Mouse (Mus musculus) C3H10T1/2 (cell line): ENCODE measurements around the gene Klk10. TPM values are rescaled to one million over a fixed set of nuclear protein-coding genes. Genes with fewer than 3 reads are reported as not detected.

ENCODE experiments used
- polyA plus RNA-seq, 2 experiments: library from polyadenylated mRNA; unstranded; fragments of >200 nt; fragmentation: generic; extraction: Trizol; gene quantifications; one replicate each; pipeline ENCODE4 v1.2.1; 2012; ENCODE audit warnings: missing spikeins in 2 of 2

Klk10 gene
- 1 to 10 TPM in 1 of 2 experiments, under 1 TPM in 1; 0.12 to 2.5 TPM for polyA plus RNA-seq

DNA sequence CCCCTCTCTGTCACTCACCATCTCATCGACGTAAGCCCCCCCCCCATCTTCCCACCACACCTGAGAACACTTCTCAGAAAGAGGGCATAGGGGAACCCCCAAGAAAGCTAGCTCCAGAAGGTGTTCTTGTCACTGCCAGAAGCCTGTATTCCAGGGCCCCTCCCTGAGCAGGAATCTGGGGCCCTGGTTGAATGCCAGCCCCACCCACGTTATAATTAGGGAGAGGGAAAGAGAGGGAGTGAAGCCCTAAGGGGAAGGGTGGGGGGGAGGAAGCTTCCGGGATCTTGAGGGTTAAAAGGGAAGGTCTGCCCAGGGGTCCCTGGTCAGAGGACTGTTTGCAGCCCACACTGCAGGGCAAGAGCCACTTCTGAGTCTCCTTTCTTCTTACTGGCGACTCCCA lies at the start of gene Klk10:
TSS of gene Klk10 (plus strand) at position 290 of the 400 bp plus-strand sequence.

DNA sequence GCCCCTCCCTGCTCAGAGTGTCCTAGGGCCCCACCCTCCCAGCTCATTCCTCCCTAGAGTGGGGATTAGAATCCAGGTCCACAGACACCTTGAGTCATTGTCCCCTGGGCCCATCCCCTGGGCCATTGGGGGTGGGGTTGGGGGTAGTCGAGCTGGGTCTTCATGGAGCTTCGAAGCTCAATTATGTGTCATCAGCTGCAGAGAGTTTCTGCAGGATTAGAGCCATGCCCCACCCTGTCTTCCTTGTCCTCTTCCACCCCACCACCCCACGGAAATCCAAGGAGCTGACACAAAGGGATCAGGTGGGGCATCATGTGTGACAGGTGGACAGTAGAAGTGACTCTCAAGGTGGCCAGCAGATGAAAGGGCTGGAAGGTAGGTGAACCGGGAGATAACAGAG lies 12.2 kb upstream of the Klk10 start, which contains the start of gene Klk12:
TSS of gene Klk12 (plus strand) at position 301 of the 400 bp plus-strand sequence.

DNA sequence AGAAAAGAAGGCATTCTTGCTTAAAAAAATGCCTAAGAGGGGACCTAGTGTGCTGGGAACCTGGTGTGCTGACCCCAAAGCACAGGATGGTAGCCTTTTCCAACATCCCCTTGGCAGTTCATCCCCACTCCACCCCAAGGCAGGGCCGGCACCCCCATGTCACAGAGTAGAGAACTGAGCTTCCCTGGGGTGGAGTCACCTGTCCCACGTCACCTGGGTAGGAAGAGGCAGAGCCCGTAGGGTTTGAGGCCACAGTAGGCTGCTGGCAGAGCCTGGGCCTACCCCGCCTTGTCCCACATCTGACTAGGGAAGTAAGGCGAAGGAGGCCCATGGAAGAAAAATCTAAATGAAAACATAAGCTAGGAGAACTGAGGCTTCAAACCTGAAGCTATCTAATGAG lies 6.5 kb upstream of the Klk10 start, which contains the start of gene Klk11:
TSS of gene Klk11 (plus strand) at position 241 of the 400 bp plus-strand sequence.

DNA sequence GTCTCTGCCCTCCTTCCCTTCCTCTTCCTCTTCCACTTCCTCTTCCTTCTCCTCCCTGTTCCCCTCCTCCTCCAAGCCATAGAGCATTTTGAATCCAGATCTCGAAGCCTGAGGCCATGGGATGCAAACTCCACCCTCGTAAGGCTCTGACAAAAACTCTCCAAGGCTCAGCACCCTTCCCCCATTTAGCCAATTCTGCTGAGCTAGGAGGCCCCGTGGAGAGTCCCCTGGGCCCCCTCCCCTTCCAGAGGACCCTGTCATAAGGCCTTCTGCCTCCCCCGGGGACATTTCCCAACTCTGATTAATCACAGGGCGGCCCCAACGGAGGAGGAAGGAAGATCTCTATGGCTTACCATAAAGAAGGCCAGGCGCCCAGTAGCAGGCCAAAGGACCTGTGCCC lies 10.8 kb downstream of the Klk10 start, which contains the start of gene Klk9:
TSS of gene Klk9 (plus strand) at position 301 of the 400 bp plus-strand sequence.

DNA sequence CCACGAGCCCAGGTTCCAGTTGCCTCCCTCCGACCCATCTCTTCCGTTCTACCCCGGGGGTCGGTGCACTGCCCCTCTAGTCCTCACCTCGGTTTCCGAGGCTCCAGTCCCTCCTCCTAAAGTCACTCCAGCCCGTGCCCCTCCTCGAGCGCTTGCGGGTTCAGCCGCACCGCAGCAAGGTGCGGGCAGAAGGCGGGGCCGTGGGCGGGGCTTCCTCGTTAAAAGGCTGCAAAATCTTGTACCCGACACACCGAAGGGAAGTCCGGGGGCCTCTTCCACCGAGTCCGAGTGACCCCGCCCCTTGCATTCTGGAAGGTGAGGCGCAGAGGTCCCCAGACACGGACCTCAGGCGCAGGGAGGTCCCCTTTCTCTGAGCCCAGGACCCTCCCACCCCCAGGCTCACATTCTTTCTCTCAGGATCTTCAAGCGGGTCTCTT lies 16.5 kb downstream of the Klk10 start, which contains the start of gene Klk8:
TSS of gene Klk8 (plus strand) at position 245 of the 437 bp plus-strand sequence.

DNA sequence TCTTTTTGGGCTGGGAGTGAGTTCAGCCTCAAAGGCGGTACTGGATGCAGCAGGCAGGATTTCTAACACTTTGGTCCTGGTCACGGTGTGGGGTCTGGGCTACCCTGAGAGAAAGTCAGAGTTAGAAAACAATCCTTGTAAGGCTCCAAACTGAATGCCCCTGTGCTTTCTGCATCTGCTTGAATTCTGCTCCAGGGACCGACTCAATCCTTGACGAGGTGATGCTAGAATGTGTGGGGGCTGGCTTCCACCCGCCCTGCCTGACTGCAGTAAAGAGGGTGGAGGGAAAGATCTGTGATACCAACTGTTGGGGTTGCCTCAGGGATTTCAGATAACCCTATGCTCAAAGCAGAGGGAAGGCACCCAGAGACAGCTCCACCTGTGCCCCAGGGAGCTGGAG lies 30.2 kb downstream of the Klk10 start, which contains the start of gene Klk7:
TSS of gene Klk7 (plus strand) at position 301 of the 400 bp plus-strand sequence.

DNA sequence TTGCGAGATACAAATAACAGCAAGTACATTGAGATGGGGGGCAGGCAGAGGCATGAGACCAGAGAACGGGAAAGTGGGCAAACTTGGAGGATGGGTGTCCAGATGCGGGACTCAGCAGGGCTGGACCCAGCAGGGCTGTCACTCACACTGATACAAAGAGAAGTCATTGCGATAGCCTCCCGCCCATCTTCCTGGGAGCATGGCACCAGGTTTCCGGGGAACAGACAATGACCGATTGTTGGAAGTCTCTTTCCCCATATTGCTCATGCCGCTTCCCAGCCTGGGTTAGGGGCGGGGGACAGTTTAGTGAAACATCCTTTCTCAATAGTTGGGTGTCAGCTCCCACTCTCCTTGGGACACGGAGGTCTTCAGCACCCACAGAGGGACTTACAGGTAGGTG lies 43.4 kb downstream of the Klk10 start, which contains the start of gene Klk6:
TSS of gene Klk6 (plus strand) at position 301 of the 400 bp plus-strand sequence.

Other genes with a start within 250 kb of the Klk10 start
- under 1 TPM in 1 of 2 experiments, not detected in 1; 0.04 TPM for gene Cd33, start 236.6 kb upstream of the Klk10 start, polyA plus RNA-seq
- 1 to 10 TPM in 1 of 2 experiments, under 1 TPM in 1; 0.11 to 2.6 TPM for gene Zfp658, start 218.8 kb upstream of the Klk10 start, polyA plus RNA-seq
- gene Zfp719, start 201.4 kb upstream of the Klk10 start, polyA plus RNA-seq, result 1 to 10 TPM in 1 of 2 experiments, under 1 TPM in 1; 0.09 to 1.8 TPM
- gene Zfp819, start 173.9 kb upstream of the Klk10 start, polyA plus RNA-seq, result not detected
- not detected for gene Ceacam18, start 146.3 kb upstream of the Klk10 start, polyA plus RNA-seq
- not detected for gene Siglece, start 120.9 kb upstream of the Klk10 start, polyA plus RNA-seq
- 10 to 100 TPM in 1 of 2 experiments, 1 to 10 TPM in 1; 6.7 to 11.8 TPM for gene Ctu1, start 109.0 kb upstream of the Klk10 start, polyA plus RNA-seq
- gene Klk14, start 90.6 kb upstream of the Klk10 start, polyA plus RNA-seq, result under 1 TPM; 0.05 to 0.08 TPM
- not detected for gene Klk13, start 68.5 kb upstream of the Klk10 start, polyA plus RNA-seq
- gene Klk12, start 12.1 kb upstream of the Klk10 start, polyA plus RNA-seq, result not detected
- not detected for gene Klk11, start 6.4 kb upstream of the Klk10 start, polyA plus RNA-seq
- under 1 TPM in 1 of 2 experiments, not detected in 1; 0.08 TPM for gene Klk9, start 10.9 kb downstream of the Klk10 start, polyA plus RNA-seq
- under 1 TPM; 0.11 to 0.25 TPM for gene Klk8, start 16.5 kb downstream of the Klk10 start, polyA plus RNA-seq
- gene Klk7, start 30.3 kb downstream of the Klk10 start, polyA plus RNA-seq, result not detected
- gene Klk6, start 43.5 kb downstream of the Klk10 start, polyA plus RNA-seq, result under 1 TPM in 1 of 2 experiments, not detected in 1; 0.12 TPM
- gene Klk5, start 60.9 kb downstream of the Klk10 start, polyA plus RNA-seq, result not detected
- not detected for gene Klk4, start 100.1 kb downstream of the Klk10 start, polyA plus RNA-seq
- gene Klk15, start 152.7 kb downstream of the Klk10 start, polyA plus RNA-seq, result not detected
- not detected for gene Klk1b8, start 169.6 kb downstream of the Klk10 start, polyA plus RNA-seq
- gene Klk1b1, start 185.7 kb downstream of the Klk10 start, polyA plus RNA-seq, result not detected
- not detected for gene Klk1b9, start 195.0 kb downstream of the Klk10 start, polyA plus RNA-seq
- not detected for gene Klk1b11, start 214.8 kb downstream of the Klk10 start, polyA plus RNA-seq
- not detected for gene Klk1b26, start 231.1 kb downstream of the Klk10 start, polyA plus RNA-seq